Mouse (Mus musculus) ovary, adult 18-20 months (tissue): Measurements from ENCODE around the gene Nudt13.
"Not testable (repeated sequence)": the region's sequence is repeated elsewhere in the genome, so short reads cannot be mapped to it uniquely, and the experiment has no call there.

Experiments used
- DNase-seq: peaks from one replicate; pipeline ENCODE4 v3.0.0; 2022; ENCODE audit warnings: low spot score, mixed read lengths

Nudt13 gene

DNA sequence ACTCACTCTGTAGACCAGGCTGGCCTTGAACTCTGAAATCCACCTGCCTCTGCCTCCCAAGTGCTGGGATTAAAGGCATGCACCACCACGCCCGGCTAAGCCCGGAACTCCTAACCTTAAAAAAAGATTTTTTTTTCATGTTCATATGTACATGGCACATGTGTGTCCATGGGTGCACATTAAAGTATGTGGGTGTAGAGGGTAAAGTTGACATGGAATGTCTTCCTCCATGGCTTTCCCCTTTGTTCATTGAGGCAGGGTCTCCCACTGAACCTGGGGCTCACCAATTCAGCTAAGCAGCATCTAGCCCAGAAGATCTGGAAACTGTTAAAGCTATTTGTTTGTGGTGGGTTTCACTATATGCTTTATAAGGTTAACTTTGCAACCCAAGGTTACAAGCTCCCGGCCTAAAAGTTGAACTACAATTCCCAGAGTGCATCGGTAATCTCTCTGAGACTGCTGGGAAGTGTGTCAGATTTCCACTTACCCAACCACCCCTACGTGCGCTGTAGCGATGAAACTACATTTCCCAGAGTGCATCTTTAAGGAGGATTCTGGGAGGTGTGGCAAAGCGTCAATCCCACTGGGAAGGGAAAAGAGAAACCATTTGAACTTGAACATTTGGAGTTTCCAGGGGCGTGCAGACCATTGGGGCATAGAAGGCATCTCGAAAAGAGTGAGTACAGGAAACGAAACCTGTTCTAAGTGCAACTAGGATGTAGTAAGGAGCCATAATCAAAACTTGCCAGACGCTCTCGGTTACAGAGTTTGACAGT is at the start of gene Nudt13:
Gene Nudt13 (plus strand): TSS at position 581 of the 776 bp plus-strand sequence.
- DNase-seq, result peak; percentile 82

GRCm38 (mm10) chr14:20245318-20245717 is 49.2 kb upstream of the Nudt13 start:
- peak; percentile 54 for DNase-seq

DNA sequence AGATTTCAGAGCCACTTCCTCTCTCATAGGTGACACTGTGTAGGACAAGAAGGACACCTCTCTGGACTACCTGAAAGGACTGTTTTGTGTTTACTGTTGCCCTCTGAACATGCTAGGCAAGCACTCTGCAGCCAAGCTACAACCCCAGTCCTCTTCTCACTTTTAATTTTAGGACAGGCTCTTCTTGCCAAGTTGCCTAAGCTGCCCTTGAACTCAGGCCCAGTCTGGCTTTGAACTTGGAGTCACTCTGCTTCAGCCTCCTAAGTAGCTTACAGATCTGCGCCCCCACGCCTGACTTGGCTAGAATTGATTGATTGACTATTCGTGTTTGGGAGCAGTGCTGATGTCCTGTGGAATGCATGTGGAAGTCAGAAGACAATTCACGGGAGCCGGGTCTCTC is 48.6 kb upstream of the Nudt13 start:
- no peak for DNase-seq

- no peak for DNase-seq
Observed at GRCm38 (mm10) chr14:20246811-20247266, 47.7 kb upstream of the Nudt13 start.

- no peak for DNase-seq
Observed at GRCm38 (mm10) chr14:20248001-20248400, 46.5 kb upstream of the Nudt13 start.

DNA sequence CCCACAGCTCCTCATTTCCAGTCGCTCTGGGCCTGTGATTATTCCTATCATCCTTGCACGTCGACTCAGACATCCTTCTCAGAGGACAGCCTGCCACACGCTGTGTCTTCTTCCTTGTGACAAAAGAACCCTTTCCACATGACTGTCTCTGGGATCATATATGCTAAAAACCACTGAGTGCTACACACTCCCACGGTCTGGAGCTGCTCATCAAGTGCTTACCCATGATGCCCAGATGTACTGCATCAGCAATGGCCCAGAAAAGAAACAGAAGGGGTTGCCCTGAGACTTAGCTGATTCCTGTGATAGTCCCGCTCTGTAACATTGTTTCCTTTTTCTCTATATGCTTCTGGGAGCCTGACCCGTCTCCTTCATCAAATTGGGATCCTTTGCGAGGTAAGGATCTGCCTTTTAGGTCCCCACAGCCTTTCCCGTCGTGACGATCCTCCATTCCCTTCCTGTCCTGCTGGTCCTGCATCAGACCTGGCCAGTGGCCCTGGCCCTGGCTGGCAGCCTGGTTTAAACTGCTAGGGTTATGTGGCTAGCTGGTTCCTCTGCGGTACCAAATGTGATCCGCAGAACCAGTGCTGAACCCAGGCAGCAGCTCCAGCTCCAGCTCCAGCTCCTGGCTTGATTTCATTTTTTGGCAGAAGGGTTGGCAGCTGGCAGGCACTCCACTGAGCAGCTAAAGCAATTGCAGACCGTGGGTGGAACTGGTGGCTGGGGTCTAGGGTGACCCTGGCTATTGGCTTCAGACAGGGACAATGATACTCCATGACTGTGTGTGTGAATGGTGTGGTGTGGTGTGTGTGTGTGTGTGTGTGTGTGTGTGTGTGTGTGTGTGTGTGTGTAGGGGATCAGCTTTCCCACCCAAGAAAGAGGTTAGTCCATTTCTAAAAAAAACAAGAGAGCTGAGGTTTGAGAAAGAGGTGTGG is 44.0 kb upstream of the Nudt13 start:
- no peak for DNase-seq

DNA sequence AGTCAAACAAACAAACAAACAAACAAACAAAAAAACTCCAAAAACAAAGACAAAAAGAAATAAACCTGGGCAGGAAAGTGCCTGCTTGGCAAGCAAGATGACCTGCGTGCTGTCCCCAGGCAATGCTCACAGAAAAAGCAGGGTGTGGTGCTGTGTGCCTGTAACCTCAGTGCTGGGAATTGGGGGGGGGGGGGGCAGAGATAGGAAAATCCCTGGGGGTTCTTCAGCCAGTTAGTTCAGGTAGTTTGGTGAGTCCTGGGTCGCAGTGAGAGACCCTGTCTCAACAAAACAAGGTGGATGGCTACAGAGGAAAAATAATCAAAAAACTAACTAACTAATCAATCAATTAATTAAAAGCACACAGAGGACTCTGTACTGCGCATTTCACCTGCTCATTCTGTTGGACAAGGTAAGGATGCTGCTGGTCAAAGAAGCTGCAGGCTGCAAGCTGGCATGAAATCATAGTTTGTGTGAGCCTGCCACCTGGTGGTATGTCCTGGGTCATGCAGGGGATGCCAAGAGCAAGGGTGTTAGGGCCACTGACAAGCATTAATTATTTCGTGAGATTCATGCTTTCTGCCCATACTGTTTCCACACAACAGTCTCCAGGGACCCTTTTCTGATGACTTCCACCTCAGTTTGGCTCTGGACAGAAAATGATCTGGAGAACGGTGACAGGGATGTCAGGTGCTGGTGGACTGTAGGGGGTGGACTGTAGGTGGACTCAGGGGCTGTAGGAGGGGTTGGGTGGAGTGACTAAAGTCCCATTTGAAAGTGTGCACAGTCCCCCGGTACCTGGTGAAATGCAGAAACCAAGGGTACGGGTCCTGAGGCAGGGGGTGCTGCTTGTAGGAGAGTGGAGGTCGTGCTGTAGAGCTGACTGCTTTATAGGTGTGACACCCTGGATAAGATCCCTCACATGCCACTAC is 36.0 kb upstream of the Nudt13 start:
- peak; percentile 41 for DNase-seq

- DNase-seq, result no peak
Observed at GRCm38 (mm10) chr14:20262346-20262745, 32.2 kb upstream of the Nudt13 start.

DNA sequence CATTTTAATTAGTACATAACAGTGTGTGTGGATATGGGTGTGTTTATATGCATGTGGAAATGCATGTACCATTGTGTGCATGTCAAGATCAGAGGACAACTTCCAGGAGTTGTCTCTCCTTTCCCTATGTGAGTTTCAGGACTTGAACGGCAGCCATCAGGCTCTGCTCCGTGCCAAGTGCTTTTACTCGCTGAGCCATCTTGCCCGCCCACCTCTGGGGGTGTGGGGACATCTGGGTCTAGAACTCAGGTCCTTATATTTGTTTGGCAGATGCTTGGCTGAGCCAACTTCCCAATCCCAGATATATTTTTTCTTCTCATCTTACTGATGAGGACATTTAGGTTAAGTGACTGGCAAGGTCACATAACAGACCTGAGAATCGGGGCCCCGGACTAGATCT is 26.1 kb upstream of the Nudt13 start:
- no peak for DNase-seq

- DNase-seq, result no peak
Observed at GRCm38 (mm10) chr14:20269082-20269809, 25.3 kb upstream of the Nudt13 start, which contains the start of gene Kcnk16. Gene Kcnk16 (minus strand): TSS chr14:20269199.

DNA sequence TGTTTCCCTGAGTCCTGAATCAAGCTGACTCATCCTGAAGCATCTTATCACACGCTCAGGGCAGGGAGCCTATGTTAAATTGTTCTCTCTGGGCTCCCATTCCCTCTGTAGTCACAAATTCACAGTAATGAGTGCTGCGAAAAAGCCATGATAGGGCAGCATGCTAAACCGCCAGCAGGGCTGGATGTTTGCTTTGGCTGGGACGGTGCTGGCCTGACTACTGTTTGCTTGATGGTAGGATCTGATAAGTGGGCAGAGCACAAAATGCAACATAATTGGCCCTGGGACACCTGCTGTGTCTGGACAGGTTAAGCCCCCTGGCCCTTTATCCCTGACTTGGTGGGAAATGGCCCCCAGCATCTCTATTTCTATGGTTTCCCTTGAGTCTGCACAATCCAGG is 3.1 kb upstream of the Nudt13 start:
- DNase-seq, result no peak

GRCm38 (mm10) chr14:20294947-20295346 is 450 bp downstream of the Nudt13 start:
- DNase-seq, result no peak

DNA sequence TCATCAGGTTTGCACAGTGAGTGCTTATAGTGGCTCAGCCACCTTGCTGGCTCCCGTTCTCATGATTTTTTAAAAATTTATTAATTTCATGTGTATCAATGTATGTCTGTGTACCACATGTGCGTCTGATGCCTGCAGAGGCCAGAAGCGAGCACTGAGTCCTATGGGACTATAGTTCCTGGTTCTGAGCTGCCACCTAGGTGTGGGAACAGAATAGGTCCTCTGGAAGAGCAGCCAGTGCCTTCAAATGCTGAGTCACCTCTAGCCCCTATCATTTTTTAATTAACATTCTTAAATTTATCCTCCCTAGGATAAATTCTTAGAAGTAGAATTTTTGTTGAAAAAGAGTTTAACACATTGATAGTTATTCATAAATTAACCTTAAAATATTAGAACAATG is 3.1 kb downstream of the Nudt13 start:
- no peak for DNase-seq

DNA sequence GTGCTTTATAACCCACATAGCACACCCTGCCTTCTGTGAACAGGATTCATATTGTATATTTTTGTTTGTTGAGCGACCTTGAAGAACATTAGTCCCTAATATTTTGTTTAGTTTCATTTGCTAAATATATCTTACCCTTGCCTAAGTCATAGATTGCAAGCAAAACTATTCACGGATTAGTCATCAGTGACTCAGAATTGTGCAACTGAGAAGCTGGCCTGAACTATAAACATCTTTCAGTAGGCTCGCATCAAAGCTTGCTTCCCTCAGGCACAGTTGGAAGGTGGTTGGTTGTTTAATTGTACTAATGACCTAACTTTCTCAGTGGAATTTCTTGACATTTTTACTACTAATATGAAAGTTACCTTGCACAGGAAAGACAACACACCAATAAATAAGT is 3.6 kb downstream of the Nudt13 start:
- no peak for DNase-seq

GRCm38 (mm10) chr14:20305085-20305484 is 10.6 kb downstream of the Nudt13 start:
- DNase-seq, result not testable (repeated sequence)

DNA sequence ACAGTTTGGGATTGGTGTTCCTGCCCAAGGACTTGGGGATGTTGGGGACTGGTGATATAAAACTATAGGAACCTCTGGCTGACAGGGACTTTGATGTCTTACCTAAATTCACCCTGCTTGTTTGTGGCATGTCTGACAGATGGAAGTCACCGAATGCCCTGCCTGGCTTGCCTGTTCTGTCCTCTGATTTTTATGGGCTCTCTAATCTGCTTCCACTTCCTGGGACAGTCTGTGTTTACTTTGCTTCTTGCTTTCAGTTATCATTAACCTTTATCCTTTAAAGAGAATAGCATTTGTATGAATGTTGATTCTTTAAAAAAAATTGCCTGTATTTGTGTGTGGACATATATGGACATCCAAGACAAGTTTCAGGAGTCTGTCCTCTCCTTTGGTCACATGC is 20.6 kb downstream of the Nudt13 start:
- DNase-seq, result no peak

DNA sequence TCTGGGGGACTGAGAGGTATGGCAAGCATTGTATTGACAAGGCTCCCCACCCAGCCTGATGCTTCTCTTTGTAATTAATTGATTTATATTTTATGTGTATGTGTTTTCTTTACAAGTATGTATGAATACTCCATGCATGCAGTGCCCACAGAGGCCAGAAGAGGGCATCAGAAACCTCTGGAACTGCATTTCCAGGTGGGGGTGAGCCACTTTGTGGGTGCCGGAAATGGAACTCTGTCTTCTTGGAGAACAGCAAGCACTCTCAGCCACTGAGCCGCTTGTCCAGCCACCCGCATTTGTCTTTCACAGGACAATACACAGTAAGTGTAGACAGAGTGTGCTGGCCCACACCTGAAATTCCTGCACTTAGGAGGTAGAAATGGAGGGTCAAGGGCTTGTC is 24.9 kb downstream of the Nudt13 start:
- no peak for DNase-seq

GRCm38 (mm10) chr14:20324196-20324595 is 29.7 kb downstream of the Nudt13 start:
- DNase-seq, result no peak

DNA sequence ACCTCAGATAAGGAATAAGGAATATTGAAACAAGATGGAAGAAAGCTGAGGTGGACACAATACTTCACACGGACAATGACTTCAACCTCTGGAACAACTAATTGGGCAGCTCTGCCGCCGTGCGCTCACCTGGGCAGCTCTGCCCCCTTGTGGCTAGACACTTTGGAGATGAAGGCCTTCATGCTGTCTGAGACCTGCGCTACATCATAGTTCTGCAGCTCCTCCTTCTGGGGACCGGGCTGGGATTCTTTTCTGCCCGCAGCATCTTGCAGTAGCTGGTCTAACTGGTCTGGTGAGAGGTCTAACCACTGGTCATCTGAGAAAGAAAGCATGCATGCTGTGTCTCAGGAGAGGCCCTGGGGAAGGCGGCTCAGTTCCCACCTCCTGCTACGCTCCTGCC is 34.0 kb downstream of the Nudt13 start:
- DNase-seq, result no peak

- DNase-seq, result no peak
Observed at GRCm38 (mm10) chr14:20331316-20331715, 36.8 kb downstream of the Nudt13 start.

- no peak for DNase-seq
Observed at GRCm38 (mm10) chr14:20339415-20339814, 44.9 kb downstream of the Nudt13 start.
